Mouse (Mus musculus): ENCODE data around the gene Cep152. TPM values are rescaled to one million over a fixed set of nuclear protein-coding genes. Genes with fewer than 3 reads are reported as not detected.

The Cep152 gene
- 1.3 and 2.2 TPM in 2 replicates for polyA plus RNA-seq (2012; rRNA removed)

GRCm38 (mm10) chr2:125624837-125625351 is at the start of gene Cep152:
Gene Cep152, minus strand, starts transcription at chr2:125625113.
- peak; percentile 87 for DNase-seq (ENCODE audit: low read depth, low spot score)
- WGBS, result under 1% methylated on average over 50 of the region's 50 CpGs

- 2% methylated on average over 64 of the region's 79 CpGs for WGBS
- DNase-seq (ENCODE audit: low read depth, low spot score), result peak; percentile 33
These were observed 48.2 kb upstream of the Cep152 start, which contains the start of gene Eid1 for GRCm38 (mm10) chr2:125672957-125673631. Gene Eid1, plus strand, starts transcription at chr2:125673095.

GRCm38 (mm10) chr2:125672568-125672956 is 47.6 kb upstream of the Cep152 start:
- 24% methylated on average over 9 of the region's 20 CpGs for WGBS
- no peak for DNase-seq (ENCODE audit: low read depth, low spot score)

- DNase-seq (ENCODE audit: low read depth, low spot score), result no peak
- WGBS, result 23% methylated on average over 1 of the region's 1 CpGs
These were observed 45.9 kb upstream of the Cep152 start for GRCm38 (mm10) chr2:125670846-125671245.

- WGBS, result 79% methylated on average over 7 of the region's 7 CpGs
These were observed 42.8 kb upstream of the Cep152 start for GRCm38 (mm10) chr2:125667721-125668120.

GRCm38 (mm10) chr2:125667184-125667583 is 42.3 kb upstream of the Cep152 start:
- DNase-seq (ENCODE audit: low read depth, low spot score), result no peak
- WGBS, result 19% methylated on average over 5 of the region's 5 CpGs

More at GRCm38 (mm10) chr2:125667721-125668120, 42.8 kb upstream of the Cep152 start:
- no peak for DNase-seq (ENCODE audit: low read depth, low spot score)

GRCm38 (mm10) chr2:125666668-125667067 is 41.8 kb upstream of the Cep152 start:
- WGBS, result 71% methylated on average over 4 of the region's 4 CpGs
- no peak for DNase-seq (ENCODE audit: low read depth, low spot score)

- WGBS, result 73% methylated on average over 4 of the region's 4 CpGs
- no peak for DNase-seq (ENCODE audit: low read depth, low spot score)
These were observed 41.0 kb upstream of the Cep152 start for GRCm38 (mm10) chr2:125665909-125666308.

GRCm38 (mm10) chr2:125665213-125665612 is 40.3 kb upstream of the Cep152 start:
- no peak for DNase-seq (ENCODE audit: low read depth, low spot score)
- 82% methylated on average over 5 of the region's 5 CpGs for WGBS

GRCm38 (mm10) chr2:125662517-125662916 is 37.6 kb upstream of the Cep152 start:
- 91% methylated on average over 3 of the region's 3 CpGs for WGBS
- DNase-seq (ENCODE audit: low read depth, low spot score), result no peak

GRCm38 (mm10) chr2:125661156-125661555 is 36.2 kb upstream of the Cep152 start:
- DNase-seq (ENCODE audit: low read depth, low spot score), result no peak
- 61% methylated on average over 4 of the region's 4 CpGs for WGBS

- 40% methylated on average over 20 of the region's 20 CpGs for WGBS
- DNase-seq (ENCODE audit: low read depth, low spot score), result no peak
These were observed 35.7 kb upstream of the Cep152 start for GRCm38 (mm10) chr2:125660537-125661130.

- 10% methylated on average over 10 of the region's 10 CpGs for WGBS
- DNase-seq (ENCODE audit: low read depth, low spot score), result peak; percentile 51
These were observed 35.1 kb upstream of the Cep152 start for GRCm38 (mm10) chr2:125659823-125660536.

- WGBS, result 84% methylated on average over 9 of the region's 9 CpGs
These were observed 30.5 kb upstream of the Cep152 start for GRCm38 (mm10) chr2:125655391-125655790.

GRCm38 (mm10) chr2:125653286-125653685 is 28.4 kb upstream of the Cep152 start:
- DNase-seq (ENCODE audit: low read depth, low spot score), result no peak
- 94% methylated on average over 2 of the region's 2 CpGs for WGBS

More at GRCm38 (mm10) chr2:125655391-125655790, 30.5 kb upstream of the Cep152 start:
- no peak for DNase-seq (ENCODE audit: low read depth, low spot score)

- 64% methylated on average over 8 of the region's 8 CpGs for WGBS
- DNase-seq (ENCODE audit: low read depth, low spot score), result no peak
These were observed 26.6 kb upstream of the Cep152 start for GRCm38 (mm10) chr2:125651563-125651962.

- DNase-seq (ENCODE audit: low read depth, low spot score), result no peak
- 87% methylated on average over 14 of the region's 14 CpGs for WGBS
These were observed 25.9 kb upstream of the Cep152 start for GRCm38 (mm10) chr2:125650742-125651352.

GRCm38 (mm10) chr2:125650038-125650437 is 25.1 kb upstream of the Cep152 start:
- no peak for DNase-seq (ENCODE audit: low read depth, low spot score)
- 84% methylated on average over 5 of the region's 5 CpGs for WGBS

- DNase-seq (ENCODE audit: low read depth, low spot score), result no peak
- 79% methylated on average over 6 of the region's 6 CpGs for WGBS
These were observed 20.0 kb upstream of the Cep152 start for GRCm38 (mm10) chr2:125644912-125645311.

- DNase-seq (ENCODE audit: low read depth, low spot score), result no peak
- WGBS, result 24% methylated on average over 7 of the region's 7 CpGs
These were observed 12.4 kb upstream of the Cep152 start for GRCm38 (mm10) chr2:125637331-125637730.
